Mouse (Mus musculus): ENCODE data around the gene Gstp3. TPM values are rescaled to one million over a fixed set of nuclear protein-coding genes. Genes with fewer than 3 reads are reported as not detected.
A peak's percentile ranks its signal among the peaks of the same experiment; 100 is the strongest.

Gstp3 gene
- polyA plus RNA-seq, 1 experiment, result 2.3 TPM

DNA sequence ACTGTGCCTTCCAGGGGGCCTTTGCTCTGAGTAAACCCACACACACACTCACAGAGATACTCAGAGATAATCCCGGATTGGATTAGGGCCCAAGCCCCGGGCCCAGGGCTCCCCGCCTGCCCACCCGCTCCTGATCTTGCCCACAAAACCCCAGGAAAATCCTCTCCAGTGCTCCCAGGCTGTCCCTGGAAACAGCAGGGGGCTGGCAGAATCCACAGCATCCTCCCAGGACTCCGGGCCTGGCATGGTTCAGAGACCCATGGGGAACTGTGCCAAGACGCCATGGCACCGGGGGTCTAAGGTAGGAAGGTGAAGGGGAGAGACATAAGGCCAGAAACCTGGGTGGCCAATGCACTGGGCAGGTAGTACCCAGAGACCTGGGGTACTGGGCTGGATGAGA is 23.9 kb upstream of the Gstp3 start:
- no peak for DNase-seq
- H3K27me3 ChIP-seq (replicated peaks; ENCODE audit: control insufficient read depth, insufficient read depth, low read length), result no peaks in the 10 kb centered on the region
- no peaks in the 10 kb centered on the region; the same call in 1 of the 2 replicates for H3K4me1 ChIP-seq (ENCODE audit: control insufficient read depth, insufficient read depth, low read length)
- H3K4me3 ChIP-seq (ENCODE audit: insufficient read depth, low read depth, low read length), result no peak overlapping the region
- H3K27ac ChIP-seq (ENCODE audit: insufficient read depth, low read depth, low read length), result no peak overlapping the region
- no peaks in the 10 kb centered on the region for H3K36me3 ChIP-seq (ENCODE audit: control insufficient read depth, insufficient read depth, low read length)
- WGBS, result 89% methylated on average over 7 of the region's 7 CpGs
- no peak for TF ChIP-seq POLR2A (IDR thresholded peaks at IDR 0.05; ENCODE audit: low read depth, low read length)
- TF ChIP-seq CTCF (conservative IDR thresholded peaks at IDR 0.05; ENCODE audit: insufficient read depth, insufficient read length, low read depth, low read length), result no peak

GRCm38 (mm10) chr19:4082219-4082965 is 23.0 kb upstream of the Gstp3 start:
- Histone ChIP-seq H3K27ac (ENCODE audit: insufficient read depth, low read depth, low read length) (no peak overlapping the region), H3K4me1 (ENCODE audit: control insufficient read depth, insufficient read depth, low read length) (no peaks in the 10 kb centered on the region; the same call in 1 of the 2 replicates), H3K4me3 (ENCODE audit: insufficient read depth, low read depth, low read length) (no peak overlapping the region), H3K36me3 (ENCODE audit: control insufficient read depth, insufficient read depth, low read length) (no peaks in the 10 kb centered on the region), H3K27me3 (replicated peaks; ENCODE audit: control insufficient read depth, insufficient read depth, low read length) (no peaks in the 10 kb centered on the region)
- TF ChIP-seq POLR2A (IDR thresholded peaks at IDR 0.05; ENCODE audit: low read depth, low read length), result no peak
- no peak for TF ChIP-seq CTCF (conservative IDR thresholded peaks at IDR 0.05; ENCODE audit: insufficient read depth, insufficient read length, low read depth, low read length)
- no peak for DNase-seq
- WGBS, result 90% methylated on average over 11 of the region's 11 CpGs

DNA sequence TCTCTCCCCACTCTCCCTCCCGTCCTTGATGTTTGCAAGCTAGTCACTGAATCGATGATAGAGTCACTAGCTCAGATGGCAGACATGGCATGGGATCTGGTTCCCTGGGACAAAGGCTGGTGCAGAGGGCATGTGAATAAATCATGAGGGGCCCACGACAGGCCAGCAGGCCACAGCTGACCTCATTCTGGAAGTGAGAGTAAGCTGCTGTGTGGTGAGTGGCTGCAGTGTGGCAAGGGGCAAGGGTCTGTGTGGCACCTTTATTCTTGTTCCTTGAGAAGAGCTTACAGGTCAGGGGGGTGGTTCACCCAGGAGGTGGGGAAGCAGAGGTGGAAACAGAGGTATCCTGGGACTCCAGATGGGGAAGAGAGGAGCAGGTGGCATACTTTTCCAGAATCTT is 22.0 kb upstream of the Gstp3 start, which contains the start of gene Cabp2:
Gene Cabp2 (plus strand): TSS at position 185 of the 400 bp plus-strand sequence.
- no peak for TF ChIP-seq POLR2A (IDR thresholded peaks at IDR 0.05; ENCODE audit: low read depth, low read length)
- TF ChIP-seq CTCF (conservative IDR thresholded peaks at IDR 0.05; ENCODE audit: insufficient read depth, insufficient read length, low read depth, low read length), result no peak
- Histone ChIP-seq H3K36me3 (ENCODE audit: control insufficient read depth, insufficient read depth, low read length) (no peaks in the 10 kb centered on the region), H3K27me3 (replicated peaks; ENCODE audit: control insufficient read depth, insufficient read depth, low read length) (no peaks in the 10 kb centered on the region), H3K27ac (ENCODE audit: insufficient read depth, low read depth, low read length) (no peak within 1 kb of the TSS), H3K4me1 (ENCODE audit: control insufficient read depth, insufficient read depth, low read length) (no peaks in the 10 kb centered on the region; the same call in 1 of the 2 replicates), H3K4me3 (ENCODE audit: insufficient read depth, low read depth, low read length) (no peak within 1 kb of the TSS)
- 56% methylated on average over 3 of the region's 3 CpGs for WGBS
- DNase-seq, result no peak

DNA sequence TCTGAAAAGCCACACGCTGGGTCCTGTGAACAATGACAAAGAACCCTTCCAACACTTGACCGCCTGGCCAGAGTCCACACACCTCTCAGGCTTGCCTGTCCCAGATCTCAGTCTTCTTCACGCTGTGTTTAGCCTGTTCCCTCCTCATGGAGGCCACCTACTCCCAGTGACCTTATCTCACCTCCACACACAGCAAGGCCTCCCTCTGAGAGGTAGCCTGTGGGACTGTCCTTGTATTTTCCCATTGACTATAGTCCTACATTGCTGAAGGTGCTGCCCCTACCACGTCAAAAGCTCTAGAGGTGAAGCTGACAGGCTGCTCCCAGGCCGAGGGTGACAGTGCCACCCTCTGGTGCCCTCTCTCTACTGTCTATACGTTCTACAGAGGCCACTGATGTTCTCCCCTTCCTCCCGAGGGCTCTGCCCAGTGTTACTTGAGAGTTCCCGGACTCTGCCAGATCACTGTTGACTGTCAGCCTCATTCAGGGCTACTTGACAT is 21.2 kb upstream of the Gstp3 start:
- 53% methylated on average over 8 of the region's 8 CpGs for WGBS

GRCm38 (mm10) chr19:4079594-4079993 is 20.2 kb upstream of the Gstp3 start:
- 74% methylated on average over 1 of the region's 1 CpGs for WGBS
- no peak for TF ChIP-seq POLR2A (IDR thresholded peaks at IDR 0.05; ENCODE audit: low read depth, low read length)
- no peak for TF ChIP-seq CTCF (conservative IDR thresholded peaks at IDR 0.05; ENCODE audit: insufficient read depth, insufficient read length, low read depth, low read length)
- Histone ChIP-seq H3K4me3 (ENCODE audit: insufficient read depth, low read depth, low read length) (no peak overlapping the region), H3K27ac (ENCODE audit: insufficient read depth, low read depth, low read length) (no peak overlapping the region; the same call in 1 of the 2 replicates), H3K36me3 (ENCODE audit: control insufficient read depth, insufficient read depth, low read length) (no peaks in the 10 kb centered on the region), H3K27me3 (replicated peaks; ENCODE audit: control insufficient read depth, insufficient read depth, low read length) (no peaks in the 10 kb centered on the region), H3K4me1 (ENCODE audit: control insufficient read depth, insufficient read depth, low read length) (peaks cover 5% of the 10 kb centered on the region)
- peak; percentile 49 for DNase-seq

More for the DNA sequence above, 21.2 kb upstream of the Gstp3 start:
- TF ChIP-seq CTCF (conservative IDR thresholded peaks at IDR 0.05; ENCODE audit: insufficient read depth, insufficient read length, low read depth, low read length), result peak; percentile 45; the same call in 1 of the 2 replicates
- TF ChIP-seq POLR2A (IDR thresholded peaks at IDR 0.05; ENCODE audit: low read depth, low read length), result no peak
- Histone ChIP-seq H3K4me1 (ENCODE audit: control insufficient read depth, insufficient read depth, low read length) (peaks cover 5% of the 10 kb centered on the region), H3K4me3 (ENCODE audit: insufficient read depth, low read depth, low read length) (no peak overlapping the region), H3K36me3 (ENCODE audit: control insufficient read depth, insufficient read depth, low read length) (no peaks in the 10 kb centered on the region), H3K27me3 (replicated peaks; ENCODE audit: control insufficient read depth, insufficient read depth, low read length) (no peaks in the 10 kb centered on the region), H3K27ac (ENCODE audit: insufficient read depth, low read depth, low read length) (no peak overlapping the region)
- DNase-seq, result peak; percentile 71

DNA sequence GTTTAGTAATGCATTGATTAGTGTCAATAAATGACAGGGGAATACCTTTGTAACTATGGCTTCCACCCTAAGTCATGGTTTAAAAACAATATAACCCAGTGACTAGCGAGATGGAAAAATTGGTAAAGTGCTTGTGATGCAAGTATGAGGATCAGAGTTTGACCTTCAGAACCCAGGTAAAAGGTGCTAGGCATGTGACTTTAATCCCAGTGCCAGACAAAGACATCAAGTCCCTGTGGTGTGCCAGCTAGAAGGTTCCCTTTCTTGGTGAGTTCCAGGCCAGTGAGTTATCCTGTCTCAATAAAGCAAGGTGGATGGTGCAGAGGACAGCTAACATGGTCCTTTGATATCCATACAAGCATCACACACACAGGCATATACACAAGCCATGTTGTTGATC is 16.2 kb upstream of the Gstp3 start:
- H3K36me3 ChIP-seq (ENCODE audit: control insufficient read depth, insufficient read depth, low read length), result no peaks in the 10 kb centered on the region
- TF ChIP-seq POLR2A (IDR thresholded peaks at IDR 0.05; ENCODE audit: low read depth, low read length), result no peak
- no peak for TF ChIP-seq CTCF (conservative IDR thresholded peaks at IDR 0.05; ENCODE audit: insufficient read depth, insufficient read length, low read depth, low read length)
- H3K4me1 ChIP-seq (ENCODE audit: control insufficient read depth, insufficient read depth, low read length), result peaks cover 18% of the 10 kb centered on the region
- peak; percentile 90 for DNase-seq
- peak overlapping the region; percentile 78 for H3K27ac ChIP-seq (ENCODE audit: insufficient read depth, low read depth, low read length)
- WGBS, result 50% methylated on average over 1 of the region's 1 CpGs
- no peaks in the 10 kb centered on the region for H3K27me3 ChIP-seq (replicated peaks; ENCODE audit: control insufficient read depth, insufficient read depth, low read length)
- no peak overlapping the region for H3K4me3 ChIP-seq (ENCODE audit: insufficient read depth, low read depth, low read length)

DNA sequence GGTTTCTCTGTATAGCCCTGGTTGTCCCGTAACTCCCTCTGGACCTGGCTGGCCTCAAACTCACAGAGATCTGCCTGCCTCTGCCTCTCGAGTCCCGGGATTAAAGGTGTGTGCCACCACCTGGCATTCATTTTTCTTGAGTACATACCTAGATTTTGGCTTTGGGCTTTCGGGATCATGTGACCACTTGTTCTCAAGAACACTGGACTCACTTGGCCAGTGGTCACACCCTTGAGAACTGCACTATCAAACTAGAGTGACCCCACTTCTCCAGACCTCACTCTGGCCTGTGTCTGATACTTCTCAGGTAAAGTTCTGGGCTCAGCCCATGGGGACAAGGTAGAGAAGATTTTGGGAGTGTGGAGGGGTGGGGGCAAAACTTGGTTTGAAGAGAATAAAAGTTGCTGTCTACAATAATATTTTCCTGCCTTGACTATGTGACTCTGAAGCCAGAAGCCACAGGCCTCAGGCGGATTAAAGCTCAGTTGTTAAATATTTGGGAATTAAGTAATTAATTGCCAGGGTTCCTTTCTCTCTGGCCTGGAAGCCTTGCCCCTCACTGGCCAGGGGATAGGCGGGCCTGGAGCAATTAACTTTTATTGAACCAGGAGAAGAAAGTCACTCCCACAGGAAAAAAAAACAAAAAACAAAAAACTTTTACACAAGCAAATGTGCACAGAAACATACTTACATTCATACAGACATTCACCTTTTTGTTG is 13.5 kb upstream of the Gstp3 start:
- Histone ChIP-seq H3K36me3 (ENCODE audit: control insufficient read depth, insufficient read depth, low read length) (no peaks in the 10 kb centered on the region), H3K27ac (ENCODE audit: insufficient read depth, low read depth, low read length) (peak overlapping the region; percentile 94), H3K27me3 (replicated peaks; ENCODE audit: control insufficient read depth, insufficient read depth, low read length) (no peaks in the 10 kb centered on the region), H3K4me1 (ENCODE audit: control insufficient read depth, insufficient read depth, low read length) (peaks cover 30% of the 10 kb centered on the region), H3K4me3 (ENCODE audit: insufficient read depth, low read depth, low read length) (no peak overlapping the region)
- DNase-seq, result peak; percentile 77
- 64% methylated on average over 6 of the region's 6 CpGs for WGBS
- TF ChIP-seq POLR2A (IDR thresholded peaks at IDR 0.05; ENCODE audit: low read depth, low read length) (no peak), CTCF (conservative IDR thresholded peaks at IDR 0.05; ENCODE audit: insufficient read depth, insufficient read length, low read depth, low read length) (no peak)

Measured in kidney, adult 2 months (tissue).